Comparison of ENCODE assay signal across 8 mouse cellular contexts in genomic region chr9:62427010-62427409, GRCm38 (mm10).
A peak's percentile ranks its signal among the peaks of the same experiment; 100 is the strongest.
DNase-seq lines count a peak whose midpoint lies in the region; ATAC-seq lines count a peak whose summit lies in the region.

No protein-coding gene starts in this region.

- ATAC-seq in midbrain, embryonic 11.5 days (ENCODE audit: low FRiP score) = no peak
- no peak for ATAC-seq in midbrain, embryonic 14.5 days (ENCODE audit: low FRiP score, low TSS enrichment)
- peak; percentile 75 for ATAC-seq in inflammation-experienced regulatory T-cells, adult 6 months
- 0 out of 2 replicates have a peak, but pooled peaks have one; percentile 37 for ATAC-seq in megakaryocyte progenitor cell, adult 5-6 weeks (replicated peaks; ENCODE audit: poor library complexity)
- no peak for ATAC-seq in erythroblast, adult 5-6 weeks (replicated peaks; ENCODE audit: low FRiP score, poor library complexity, severe bottlenecking)

- no peak overlapping the region for H3K27ac ChIP-seq in midbrain, embryonic 11.5 days (ENCODE audit: low read depth, low read length)
- no peak overlapping the region for H3K27ac ChIP-seq in midbrain, embryonic 14.5 days (replicated peaks; ENCODE audit: low read depth, low read length)

- H3K9me3 ChIP-seq in midbrain, embryonic 11.5 days (ENCODE audit: control insufficient read depth, low read length) = no peaks in the 10 kb centered on the region; the same call in 1 of the 2 replicates
- H3K9me3 ChIP-seq in midbrain, embryonic 14.5 days (ENCODE audit: control insufficient read depth, low read length) = 0 out of 2 replicates have a peak, but pooled peaks cover 4% of the 10 kb centered on the region

- 0 out of 2 replicates have a peak, but pooled peaks cover 3% of the 10 kb centered on the region for H3K36me3 ChIP-seq in midbrain, embryonic 11.5 days (ENCODE audit: control insufficient read depth, insufficient read depth, low read length)
- H3K36me3 ChIP-seq in midbrain, embryonic 14.5 days (ENCODE audit: control insufficient read depth, insufficient read depth, low read length) = peaks cover 77% of the 10 kb centered on the region

- no peaks in the 10 kb centered on the region for H3K4me1 ChIP-seq in midbrain, embryonic 11.5 days (ENCODE audit: control insufficient read depth, insufficient read depth, low read length)
- no peaks in the 10 kb centered on the region for H3K4me1 ChIP-seq in midbrain, embryonic 14.5 days (ENCODE audit: control insufficient read depth, insufficient read depth, low read length)

- peak; percentile 33 for DNase-seq in cerebellum, adult 11-12 months
- DNase-seq in cerebellum, postnatal 4 days (ENCODE audit: low spot score in 2 of 2) = no peak
- DNase-seq in midbrain, embryonic 11.5 days (ENCODE audit: low spot score, missing footprints) = peak; percentile 26
- DNase-seq in midbrain, embryonic 14.5 days = no peak
- DNase-seq in right cerebral cortex, postnatal 36 days (ENCODE audit: low spot score in 2 of 2) = no peak

- H3K9ac ChIP-seq in midbrain, embryonic 11.5 days (ENCODE audit: low read length) = no peak overlapping the region
- no peak overlapping the region for H3K9ac ChIP-seq in midbrain, embryonic 14.5 days (replicated peaks; ENCODE audit: low read length)

- no peaks in the 10 kb centered on the region for H3K27me3 ChIP-seq in midbrain, embryonic 11.5 days (ENCODE audit: control insufficient read depth, insufficient read depth, low read length)
- no peaks in the 10 kb centered on the region for H3K27me3 ChIP-seq in midbrain, embryonic 14.5 days (ENCODE audit: control insufficient read depth, insufficient read depth, low read length)

- no peak overlapping the region for H3K4me3 ChIP-seq in midbrain, embryonic 11.5 days (ENCODE audit: low read depth, low read length)
- no peak overlapping the region for H3K4me3 ChIP-seq in midbrain, embryonic 14.5 days (replicated peaks; ENCODE audit: low read depth, low read length)

- no peak overlapping the region for H3K4me2 ChIP-seq in midbrain, embryonic 11.5 days
- H3K4me2 ChIP-seq in midbrain, embryonic 14.5 days (ENCODE audit: low read length) = no peak overlapping the region

- 93% methylated on average over 8 of the region's 8 CpGs for WGBS in midbrain, embryonic 11.5 days
- WGBS in midbrain, embryonic 14.5 days = 93% methylated on average over 8 of the region's 8 CpGs

Comparison
In these comparisons a context has a peak if more than half of its experiments do, and no peak if none do; other contexts are left out.
1. DNase-seq: peak in cerebellum, adult 11-12 months (single experiment) and midbrain, embryonic 11.5 days (single experiment); none in cerebellum, postnatal 4 days (0 of 2), midbrain, embryonic 14.5 days (single experiment) and right cerebral cortex, postnatal 36 days (0 of 2).
2. ATAC-seq: peak in inflammation-experienced regulatory T-cells, adult 6 months (single experiment) and megakaryocyte progenitor cell, adult 5-6 weeks (single experiment); none in midbrain, embryonic 11.5 days (single experiment), midbrain, embryonic 14.5 days (single experiment) and erythroblast, adult 5-6 weeks (single experiment).